Mouse (Mus musculus) stomach, embryonic 14.5 days (tissue): Measurements from ENCODE around the gene Gm13539. TPM values are rescaled to one million over a fixed set of nuclear protein-coding genes. Genes with fewer than 3 reads are reported as not detected.
"Not testable (repeated sequence)": the region's sequence is repeated elsewhere in the genome, so short reads cannot be mapped to it uniquely, and the experiment has no call there.

Experiments used
- ATAC-seq: fragments of 200-750 bp; cut with Nextera tagmentation; 2 replicates; pipeline ENCODE4 v1.8.0; 2017; ENCODE audit warnings: low read depth, moderate TSS enrichment; ENCODE audit not compliant: insufficient number of reproducible peaks, insufficient read depth, low FRiP score
- H3K27ac ChIP-seq: fragments of 300-500 bp; sonication (generic); 2 replicates; pipeline ENCODE4 v1.5.1; 2014; ENCODE audit warnings: mild to moderate bottlenecking, low read length, moderate library complexity, mixed read lengths
- H3K27me3 ChIP-seq: fragments of 300-500 bp; sonication (generic); 2 replicates; pipeline ENCODE4 v1.6.1; 2014; ENCODE audit warnings: low read length, control low read depth, mixed read lengths; ENCODE audit not compliant: control insufficient read depth, insufficient read depth
- H3K36me3 ChIP-seq: fragments of 300-500 bp; sonication (generic); 2 replicates; pipeline ENCODE4 v1.6.1; 2014; ENCODE audit warnings: mild to moderate bottlenecking, control low read depth, low read length, moderate library complexity, mixed read lengths; ENCODE audit not compliant: control insufficient read depth, insufficient read depth
- H3K4me1 ChIP-seq: fragments of 300-500 bp; sonication (generic); 2 replicates; pipeline ENCODE4 v1.6.1; 2014; ENCODE audit warnings: low read length, control low read depth, mixed read lengths; ENCODE audit not compliant: control insufficient read depth, insufficient read depth
- H3K4me2 ChIP-seq: fragments of 300-500 bp; sonication (generic); replicated peaks from 2 replicates; pipeline ENCODE4 v1.6.1; 2014; ENCODE audit warnings: low read depth, low read length, control low read depth
- H3K4me3 ChIP-seq: fragments of 300-500 bp; sonication (generic); 2 replicates; pipeline ENCODE4 v1.5.1; 2014; ENCODE audit warnings: low read depth, low read length, control low read depth
- H3K9ac ChIP-seq: fragments of 300-500 bp; sonication (generic); replicated peaks from 2 replicates; pipeline ENCODE4 v1.6.1; 2014; ENCODE audit warnings: low read depth, mild to moderate bottlenecking, control low read depth, low read length, moderate library complexity, mixed read lengths
- H3K9me3 ChIP-seq: fragments of 300-500 bp; sonication (generic); 2 replicates; pipeline ENCODE4 v1.6.1; 2016; ENCODE audit warnings: low read depth, low read length, control low read depth; ENCODE audit not compliant: control insufficient read depth
- WGBS: fragments of 180-500 bp; shearing (Covaris S2); extraction: QIAGEN DNeasy Blood & Tissue Kit; methylation state at CpG from one replicate; pipeline ENCODE4 v1.1.7; 2014; 5-methylcytosine and 5-hydroxymethylcytosine counted together
- polyA plus RNA-seq: library from polyadenylated mRNA; unstranded; fragments of >200 nt; fragmentation: Nextera tagmentation; extraction: Ambion mirVana; gene quantifications from 2 replicates; pipeline ENCODE4 v1.2.1, GENCODE M21; 2014

Gene Gm13539
- polyA plus RNA-seq, 1 experiment from 2014 or later: not detected

DNA sequence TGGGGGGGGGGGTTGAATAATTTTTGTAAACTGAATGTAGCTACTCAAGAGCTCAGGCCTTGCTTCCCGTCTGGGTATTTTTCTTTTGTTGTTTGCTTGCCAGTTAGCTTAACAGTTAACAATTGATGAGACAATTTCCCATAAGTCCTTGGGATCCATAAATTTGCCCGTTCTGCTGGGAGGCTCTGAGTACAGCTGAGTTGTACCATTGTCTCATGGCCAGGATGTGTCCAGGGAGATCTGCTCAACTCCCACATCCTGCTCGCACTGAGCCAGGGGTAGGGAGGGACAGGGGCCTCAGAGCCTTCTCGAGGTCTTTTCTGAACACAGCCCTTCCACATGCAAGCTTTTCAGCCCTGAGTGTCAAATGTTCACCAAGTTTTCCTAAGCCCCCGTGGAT is 16.0 kb downstream of the Gm13539 start:
- no peaks in the 10 kb centered on the region for H3K36me3 ChIP-seq
- no peaks in the 10 kb centered on the region for H3K4me1 ChIP-seq
- WGBS: 47% methylated on average over 5 of the region's 5 CpGs
- no peak overlapping the region for H3K4me3 ChIP-seq
- ATAC-seq: no peak
- H3K27me3 ChIP-seq: no peaks in the 10 kb centered on the region
- no peaks in the 10 kb centered on the region for H3K9me3 ChIP-seq
- H3K27ac ChIP-seq: no peak overlapping the region
- no peak overlapping the region for H3K4me2 ChIP-seq
- H3K9ac ChIP-seq: no peak overlapping the region

DNA sequence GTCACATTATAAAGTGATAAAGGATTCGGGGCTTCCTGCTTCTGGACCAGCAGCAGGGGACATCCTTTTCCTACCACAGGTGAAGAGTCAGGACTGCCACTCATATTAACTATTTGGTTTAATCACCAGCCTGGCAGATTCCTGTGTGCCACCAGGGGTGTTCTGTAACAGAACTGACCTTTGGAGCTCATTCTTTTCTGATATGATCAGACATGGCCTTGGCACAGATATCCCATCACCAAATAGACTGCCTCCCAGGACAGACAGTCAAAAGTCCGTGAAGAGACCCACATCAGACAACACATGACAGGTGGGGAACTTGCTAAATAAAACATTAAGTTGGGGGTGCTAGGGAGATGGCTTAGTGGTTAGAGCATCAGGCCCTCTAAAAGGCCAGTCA is 29.7 kb downstream of the Gm13539 start:
- no peak for ATAC-seq
- no peak overlapping the region for H3K27ac ChIP-seq
- no peak overlapping the region for H3K4me3 ChIP-seq
- no peak overlapping the region for H3K4me2 ChIP-seq
- no peak overlapping the region for H3K9ac ChIP-seq
- no peaks in the 10 kb centered on the region for H3K4me1 ChIP-seq
- WGBS: 78% methylated on average over 2 of the region's 2 CpGs
- H3K9me3 ChIP-seq: no peaks in the 10 kb centered on the region
- no peaks in the 10 kb centered on the region for H3K36me3 ChIP-seq
- H3K27me3 ChIP-seq: no peaks in the 10 kb centered on the region

DNA sequence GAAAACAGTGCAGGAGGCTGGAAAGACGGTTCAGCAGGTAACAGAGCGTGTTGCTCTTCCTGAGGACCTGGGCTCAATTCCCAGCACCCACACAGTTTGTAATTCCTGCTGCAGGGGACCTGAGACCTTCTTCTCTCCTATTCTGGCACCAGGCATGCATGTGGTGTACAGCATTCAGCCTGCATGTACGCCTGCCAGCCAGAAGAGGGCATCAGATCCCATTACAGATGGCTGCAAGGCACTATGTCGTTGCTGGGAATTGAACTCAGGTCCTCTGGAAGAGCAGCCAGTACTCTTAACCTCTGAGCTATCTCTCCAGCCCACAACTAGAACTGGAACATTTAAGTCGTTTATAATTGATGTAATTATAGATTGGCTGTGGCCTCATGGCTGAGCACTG is 31.3 kb downstream of the Gm13539 start:
- no peaks in the 10 kb centered on the region for H3K27me3 ChIP-seq
- no peaks in the 10 kb centered on the region for H3K9me3 ChIP-seq
- H3K36me3 ChIP-seq: no peaks in the 10 kb centered on the region
- H3K9ac ChIP-seq: no peak overlapping the region
- 79% methylated on average over 5 of the region's 5 CpGs for WGBS
- no peaks in the 10 kb centered on the region for H3K4me1 ChIP-seq
- H3K4me3 ChIP-seq: no peak overlapping the region
- ATAC-seq: no peak
- no peak overlapping the region for H3K27ac ChIP-seq
- H3K4me2 ChIP-seq: no peak overlapping the region

DNA sequence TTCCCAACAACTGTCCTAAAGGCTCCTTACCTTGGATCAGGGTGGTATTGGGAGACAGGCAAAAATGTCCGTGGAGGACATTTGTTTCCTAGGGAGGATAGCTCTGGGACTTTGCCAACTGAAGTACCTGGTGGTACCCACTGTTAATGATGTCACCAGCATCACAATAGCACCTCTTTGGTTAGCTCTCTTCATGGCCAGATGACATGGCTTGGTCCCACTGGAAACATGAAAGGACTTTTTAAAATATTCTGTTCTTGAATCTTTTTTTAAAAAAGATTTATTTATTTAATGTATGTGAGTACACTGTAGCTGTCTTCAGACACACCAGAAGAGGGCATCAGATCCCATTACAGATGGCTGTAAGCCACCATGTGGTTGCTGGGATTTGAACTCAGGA is 33.7 kb downstream of the Gm13539 start, which contains the start of gene Glt6d1:
Gene Glt6d1, minus strand, starts transcription at position 101 of the 400 bp plus-strand sequence.
- ATAC-seq, H3K4me2 ChIP-seq, H3K9ac ChIP-seq, H3K36me3 ChIP-seq, H3K4me3 ChIP-seq, H3K4me1 ChIP-seq, H3K27ac ChIP-seq, H3K27me3 ChIP-seq, H3K9me3 ChIP-seq: not testable (repeated sequence)
- WGBS: 77% methylated on average over 1 of the region's 1 CpGs

DNA sequence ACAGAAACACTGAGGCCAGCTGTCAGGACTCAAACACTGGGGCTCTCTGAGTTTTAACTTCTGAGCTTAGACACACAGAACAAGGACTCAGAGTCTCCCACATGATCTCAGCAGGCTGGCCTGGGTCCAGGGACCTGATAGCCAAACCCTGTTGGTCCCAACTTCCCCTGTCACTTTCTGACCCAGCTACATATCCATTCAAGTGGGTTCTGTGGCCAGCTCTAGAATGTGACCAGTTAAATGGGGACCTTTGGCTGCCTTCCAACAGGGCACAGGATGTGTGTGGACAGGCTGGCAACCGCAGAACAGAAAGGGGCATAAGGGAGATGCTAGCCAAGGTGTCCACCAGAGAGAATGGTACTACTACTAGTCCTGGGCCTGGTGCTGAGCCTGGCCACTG is 40.7 kb downstream of the Gm13539 start, which contains the start of gene Lcn9:
Gene Lcn9, plus strand, starts transcription at position 348 of the 400 bp plus-strand sequence.
- Histone ChIP-seq H3K27ac (no peak within 1 kb of the TSS), H3K9ac (no peak within 1 kb of the TSS), H3K4me2 (no peak within 1 kb of the TSS), H3K4me3 (no peak within 1 kb of the TSS), H3K36me3 (no peaks in the 10 kb centered on the region), H3K27me3 (no peaks in the 10 kb centered on the region), H3K9me3 (no peaks in the 10 kb centered on the region), H3K4me1 (no peaks in the 10 kb centered on the region)
- no peak for ATAC-seq
- 81% methylated on average over 1 of the region's 1 CpGs for WGBS

DNA sequence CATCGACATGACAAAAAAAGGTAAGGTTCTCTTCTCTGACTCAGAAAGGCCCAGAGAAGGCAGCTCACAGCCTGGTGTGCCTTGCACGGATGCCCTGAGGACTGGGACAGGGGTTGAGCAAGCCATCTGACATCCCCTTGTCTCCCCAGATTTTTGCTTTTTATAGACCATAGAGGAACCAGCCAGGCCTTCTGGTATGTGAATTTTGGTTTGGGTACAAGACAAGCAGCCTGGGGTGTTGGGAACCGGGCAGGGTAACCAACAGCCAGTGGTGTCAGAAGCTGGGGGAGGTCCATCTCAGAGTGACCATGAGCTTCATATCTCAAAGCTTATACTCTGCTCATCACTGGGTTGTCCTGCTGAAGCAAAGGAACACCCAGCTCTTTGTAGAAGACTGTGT is 42.7 kb downstream of the Gm13539 start:
- no peak for ATAC-seq
- 88% methylated on average over 3 of the region's 3 CpGs for WGBS
- Histone ChIP-seq H3K27ac (no peak overlapping the region), H3K27me3 (no peaks in the 10 kb centered on the region), H3K9ac (no peak overlapping the region), H3K36me3 (no peaks in the 10 kb centered on the region), H3K4me1 (no peaks in the 10 kb centered on the region), H3K4me2 (no peak overlapping the region), H3K4me3 (no peak overlapping the region), H3K9me3 (no peaks in the 10 kb centered on the region)

DNA sequence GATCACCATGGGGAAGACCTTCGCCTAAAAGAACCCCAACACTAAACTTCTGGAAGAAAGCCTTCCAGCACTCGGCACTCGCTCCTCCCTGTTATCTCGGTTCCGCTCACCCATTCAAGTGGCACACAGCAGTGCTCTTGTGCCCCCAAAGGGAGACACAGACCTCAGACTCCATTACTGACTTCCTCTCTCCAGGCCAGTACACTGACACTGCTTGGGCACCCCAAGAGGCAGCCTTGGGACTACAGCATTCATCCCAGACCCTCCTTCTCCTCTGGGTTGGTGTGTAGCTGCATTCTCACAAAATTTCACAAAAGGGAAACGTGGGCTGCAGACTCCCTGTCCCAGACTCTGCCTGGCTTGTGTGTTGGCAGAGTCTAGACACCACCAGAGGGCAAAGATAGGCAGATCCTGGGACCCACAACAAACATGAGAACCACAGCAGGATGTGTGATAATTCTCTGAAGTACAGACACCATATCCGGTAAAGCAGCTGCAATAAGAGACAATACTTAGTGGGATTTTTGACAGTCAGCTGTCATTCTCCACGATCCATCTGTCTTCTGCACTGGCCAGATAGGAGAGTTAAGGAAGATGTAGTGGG is 46.4 kb downstream of the Gm13539 start:
- H3K4me2 ChIP-seq: no peak overlapping the region
- ATAC-seq: no peak
- no peaks in the 10 kb centered on the region for H3K4me1 ChIP-seq
- no peaks in the 10 kb centered on the region for H3K27me3 ChIP-seq
- no peak overlapping the region for H3K4me3 ChIP-seq
- H3K27ac ChIP-seq: no peak overlapping the region
- H3K36me3 ChIP-seq: no peaks in the 10 kb centered on the region
- WGBS: 73% methylated on average over 8 of the region's 8 CpGs
- no peaks in the 10 kb centered on the region for H3K9me3 ChIP-seq
- no peak overlapping the region for H3K9ac ChIP-seq

DNA sequence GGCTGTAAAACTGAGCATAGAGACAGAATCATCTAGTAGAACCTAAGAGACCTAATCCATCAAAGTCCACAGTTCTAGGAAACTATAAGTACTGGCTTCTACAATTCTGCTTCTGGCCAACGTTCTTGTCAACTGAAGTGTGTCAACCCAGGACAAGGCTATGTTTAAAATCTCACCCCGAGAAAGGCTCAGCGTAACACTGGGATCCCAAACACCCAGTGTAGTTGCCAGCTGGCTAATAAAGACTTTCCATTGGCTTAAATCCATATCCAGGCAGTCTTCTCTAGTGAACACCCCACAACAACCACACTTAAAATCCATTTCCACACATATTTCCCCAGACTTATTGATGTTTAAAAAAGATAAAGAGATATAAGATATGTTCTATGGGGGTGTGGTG is 48.7 kb downstream of the Gm13539 start:
- ATAC-seq: no peak
- Histone ChIP-seq H3K4me3 (no peak overlapping the region), H3K4me1 (no peaks in the 10 kb centered on the region), H3K9me3 (no peaks in the 10 kb centered on the region), H3K9ac (no peak overlapping the region), H3K27me3 (no peaks in the 10 kb centered on the region), H3K27ac (no peak overlapping the region), H3K36me3 (no peaks in the 10 kb centered on the region), H3K4me2 (no peak overlapping the region)
- WGBS: 67% methylated on average over 3 of the region's 3 CpGs

DNA sequence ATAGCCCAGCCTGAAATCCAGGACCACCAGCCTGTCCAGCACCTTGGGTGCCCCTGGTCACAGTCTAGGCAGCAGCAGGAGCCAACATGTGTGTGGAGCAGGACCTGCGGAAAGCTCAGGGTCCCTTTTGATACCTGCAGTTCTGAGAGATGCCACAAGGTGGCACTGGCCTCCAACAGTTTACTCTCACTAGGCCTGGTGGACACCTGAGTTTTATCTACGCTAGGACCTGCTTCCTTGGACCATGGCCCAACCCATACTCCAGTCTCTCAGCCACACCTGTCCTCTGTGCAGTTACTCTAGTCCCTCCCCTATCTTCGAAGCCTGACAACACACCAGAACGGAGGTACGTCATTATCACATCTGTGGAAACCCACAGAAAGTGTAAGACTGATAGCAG is 54.2 kb downstream of the Gm13539 start:
- H3K27me3 ChIP-seq: no peaks in the 10 kb centered on the region
- peak; percentile 56; the same call in 1 of the 2 replicates for ATAC-seq
- H3K36me3 ChIP-seq: no peaks in the 10 kb centered on the region
- H3K9me3 ChIP-seq: no peaks in the 10 kb centered on the region
- H3K27ac ChIP-seq: no peak overlapping the region
- H3K9ac ChIP-seq: no peak overlapping the region
- no peak overlapping the region for H3K4me2 ChIP-seq
- no peaks in the 10 kb centered on the region for H3K4me1 ChIP-seq
- WGBS: 40% methylated on average over 5 of the region's 5 CpGs
- no peak overlapping the region for H3K4me3 ChIP-seq
